Mouse (Mus musculus): ENCODE data around the gene Lcp1. TPM values are rescaled to one million over a fixed set of nuclear protein-coding genes. Genes with fewer than 3 reads are reported as not detected.

The Lcp1 gene
- polyA plus RNA-seq (2015; fragmentation: Nextera tagmentation; extraction: Ambion mirVana) = 28.9 and 30.5 TPM in 2 replicates

GRCm38 (mm10) chr14:75130501-75131318, at the start of gene Lcp1, which contains the start of gene Lrrc63:
Gene Lcp1 (plus strand): TSS chr14:75131101.
Gene Lrrc63 (minus strand): TSS chr14:75130881.
- H3K27ac ChIP-seq (replicated peaks) = peak within 1 kb of the TSS; percentile 53; the same call in 1 of the 2 replicates
- ATAC-seq (ENCODE audit: low FRiP score, low TSS enrichment) = peak; percentile 93
- WGBS = under 1% methylated on average over 39 of the region's 42 CpGs

GRCm38 (mm10) chr14:75102956-75103355, 27.9 kb upstream of the Lcp1 start:
- no peak for DNase-seq (ENCODE audit: low spot score)
- TF ChIP-seq EP300 (optimal IDR thresholded peaks at IDR 0.05) (no peak), CTCF (IDR thresholded peaks at IDR 0.05; ENCODE audit: low read depth) (no peak)
- H3K4me1 ChIP-seq (replicated peaks; ENCODE audit: control insufficient read depth, insufficient read depth) = no peaks in the 10 kb centered on the region

More at GRCm38 (mm10) chr14:75130501-75131318, at the start of gene Lcp1, which contains the start of gene Lrrc63:
- peak; percentile 92 for DNase-seq (ENCODE audit: low spot score)
- Histone ChIP-seq H3K9ac (ENCODE audit: low read length) (peak within 1 kb of the TSS; percentile 67), H3K4me1 (replicated peaks; ENCODE audit: control insufficient read depth, insufficient read depth) (peaks cover 4% of the 10 kb centered on the region; the same call in 1 of the 2 replicates), H3K4me3 (ENCODE audit: low read depth, low read length) (peak within 1 kb of the TSS; percentile 57), H3K27me3 (ENCODE audit: control insufficient read depth, insufficient read depth, low read length) (no peaks in the 10 kb centered on the region), H3K4me2 (replicated peaks; ENCODE audit: low read depth) (peak within 1 kb of the TSS; percentile 85), H3K9me3 (ENCODE audit: control insufficient read depth, low read length) (no peaks in the 10 kb centered on the region), H3K36me3 (ENCODE audit: control insufficient read depth, insufficient read depth, low read length) (no peaks in the 10 kb centered on the region)
- no peak for TF ChIP-seq EP300 (optimal IDR thresholded peaks at IDR 0.05)

GRCm38 (mm10) chr14:75121658-75122057, 9.2 kb upstream of the Lcp1 start:
- Histone ChIP-seq H3K36me3 (ENCODE audit: control insufficient read depth, insufficient read depth, low read length) (no peaks in the 10 kb centered on the region), H3K4me3 (ENCODE audit: low read depth, low read length) (no peak overlapping the region), H3K27me3 (ENCODE audit: control insufficient read depth, insufficient read depth, low read length) (no peaks in the 10 kb centered on the region), H3K9me3 (ENCODE audit: control insufficient read depth, low read length) (no peaks in the 10 kb centered on the region), H3K9ac (ENCODE audit: low read length) (no peak overlapping the region), H3K4me1 (replicated peaks; ENCODE audit: control insufficient read depth, insufficient read depth) (no peaks in the 10 kb centered on the region), H3K27ac (replicated peaks) (no peak overlapping the region), H3K4me2 (replicated peaks; ENCODE audit: low read depth) (no peak overlapping the region)
- no peak for DNase-seq (ENCODE audit: low spot score)
- 65% methylated on average over 8 of the region's 8 CpGs for WGBS
- no peak for TF ChIP-seq EP300 (optimal IDR thresholded peaks at IDR 0.05)
- TF ChIP-seq CTCF (IDR thresholded peaks at IDR 0.05; ENCODE audit: low read depth) = no peak
- ATAC-seq (ENCODE audit: low FRiP score, low TSS enrichment) = no peak

More at GRCm38 (mm10) chr14:75102956-75103355, 27.9 kb upstream of the Lcp1 start:
- no peak overlapping the region for H3K27ac ChIP-seq (replicated peaks)
- H3K4me3 ChIP-seq (ENCODE audit: low read depth, low read length) = no peak overlapping the region
- H3K4me2 ChIP-seq (replicated peaks; ENCODE audit: low read depth) = no peak overlapping the region
- WGBS = 91% methylated on average over 5 of the region's 5 CpGs
- H3K27me3 ChIP-seq (ENCODE audit: control insufficient read depth, insufficient read depth, low read length) = no peaks in the 10 kb centered on the region
- H3K9ac ChIP-seq (ENCODE audit: low read length) = no peak overlapping the region
- ATAC-seq (ENCODE audit: low FRiP score, low TSS enrichment) = no peak
- H3K36me3 ChIP-seq (ENCODE audit: control insufficient read depth, insufficient read depth, low read length) = no peaks in the 10 kb centered on the region
- H3K9me3 ChIP-seq (ENCODE audit: control insufficient read depth, low read length) = no peaks in the 10 kb centered on the region

- DNase-seq (ENCODE audit: low spot score) (no peak), ATAC-seq (ENCODE audit: low FRiP score, low TSS enrichment) (no peak; the same call in 1 of the 2 replicates)
- Histone ChIP-seq H3K9me3 (ENCODE audit: control insufficient read depth, low read length) (no peaks in the 10 kb centered on the region), H3K27ac (replicated peaks) (peak overlapping the region; percentile 53; the same call in 1 of the 2 replicates), H3K9ac (ENCODE audit: low read length) (peak overlapping the region; percentile 67; the same call in 1 of the 2 replicates), H3K27me3 (ENCODE audit: control insufficient read depth, insufficient read depth, low read length) (no peaks in the 10 kb centered on the region), H3K4me1 (replicated peaks; ENCODE audit: control insufficient read depth, insufficient read depth) (peaks cover 4% of the 10 kb centered on the region; the same call in 1 of the 2 replicates), H3K4me3 (ENCODE audit: low read depth, low read length) (peak overlapping the region; percentile 57), H3K36me3 (ENCODE audit: control insufficient read depth, insufficient read depth, low read length) (no peaks in the 10 kb centered on the region), H3K4me2 (replicated peaks; ENCODE audit: low read depth) (peak overlapping the region; percentile 85)
- 5% methylated on average over 12 of the region's 12 CpGs for WGBS
- TF ChIP-seq CTCF (IDR thresholded peaks at IDR 0.05; ENCODE audit: low read depth) (no peak), EP300 (optimal IDR thresholded peaks at IDR 0.05) (no peak)
Observed at GRCm38 (mm10) chr14:75131324-75131935, 529 bp downstream of the Lcp1 start.

- no peak overlapping the region; the same call in 1 of the 2 replicates for H3K9ac ChIP-seq (ENCODE audit: low read length)
- H3K27me3 ChIP-seq (ENCODE audit: control insufficient read depth, insufficient read depth, low read length) = no peaks in the 10 kb centered on the region
- peak overlapping the region; percentile 28 for H3K4me3 ChIP-seq (ENCODE audit: low read depth, low read length)
- H3K4me1 ChIP-seq (replicated peaks; ENCODE audit: control insufficient read depth, insufficient read depth) = peaks cover 4% of the 10 kb centered on the region; the same call in 1 of the 2 replicates
- WGBS = 43% methylated on average over 25 of the region's 25 CpGs
- peak; percentile 82 for ATAC-seq (ENCODE audit: low FRiP score, low TSS enrichment)
- H3K4me2 ChIP-seq (replicated peaks; ENCODE audit: low read depth) = peak overlapping the region; percentile 28
- peak; percentile 54 for DNase-seq (ENCODE audit: low spot score)
- peak overlapping the region; percentile 80 for H3K27ac ChIP-seq (replicated peaks)
- no peak for TF ChIP-seq EP300 (optimal IDR thresholded peaks at IDR 0.05)
- TF ChIP-seq CTCF (IDR thresholded peaks at IDR 0.05; ENCODE audit: low read depth) = no peak
- H3K9me3 ChIP-seq (ENCODE audit: control insufficient read depth, low read length) = no peaks in the 10 kb centered on the region
- no peaks in the 10 kb centered on the region for H3K36me3 ChIP-seq (ENCODE audit: control insufficient read depth, insufficient read depth, low read length)
Observed at GRCm38 (mm10) chr14:75136119-75136966, 5.4 kb downstream of the Lcp1 start.

Data from stomach, postnatal 0 days (tissue).